Mouse (Mus musculus) spleen, postnatal 36 days (tissue): ENCODE data around the gene Hat1.

Source experiments
- DNase-seq, 2 experiments: peaks; one replicate each; pipeline ENCODE4 v3.0.0; 2022; ENCODE audit warnings: low spot score in 2 of 2, mixed read lengths in 1 of 2

Gene Hat1

DNA sequence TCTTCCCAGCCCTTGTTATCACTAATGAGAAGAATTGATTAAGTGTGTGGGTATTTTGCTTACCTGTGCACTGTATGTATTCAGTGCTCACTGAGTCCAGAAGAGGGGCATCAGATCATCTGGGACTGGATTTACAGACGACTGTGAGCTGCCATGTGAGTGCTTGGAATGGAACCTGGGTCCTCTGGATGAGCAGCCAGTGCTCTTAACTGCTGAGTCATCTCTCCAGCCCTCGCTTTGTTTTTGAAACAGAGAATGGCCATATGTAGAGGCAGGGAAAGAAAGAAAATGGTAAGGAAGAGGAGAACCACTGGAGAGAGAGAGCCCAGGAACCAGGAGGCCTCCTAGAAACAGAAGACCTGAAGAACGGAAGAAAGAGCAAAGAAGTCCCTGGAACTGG lies 73.8 kb downstream of the Hat1 start:
- no peak for DNase-seq

DNA sequence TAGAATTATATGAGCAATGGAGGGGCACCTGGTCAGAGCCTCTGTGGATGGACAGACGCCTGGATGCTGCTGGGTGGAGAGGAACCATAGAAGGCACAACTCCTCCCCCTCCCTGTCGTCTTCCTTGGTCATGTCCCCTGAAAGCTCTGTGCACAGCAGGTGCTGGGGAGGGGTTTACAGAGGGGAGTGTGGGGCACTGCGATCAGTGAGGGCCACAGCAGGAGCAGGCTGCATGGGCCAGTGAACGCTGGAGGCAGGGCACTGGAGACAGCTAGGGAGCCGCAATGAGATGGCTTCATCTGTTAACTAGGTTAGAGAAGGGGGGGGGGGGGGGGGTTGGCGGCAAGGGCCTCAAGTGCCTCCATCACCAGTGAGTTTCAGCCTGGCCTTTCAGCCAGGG lies 77.3 kb downstream of the Hat1 start:
- no peak for DNase-seq

DNA sequence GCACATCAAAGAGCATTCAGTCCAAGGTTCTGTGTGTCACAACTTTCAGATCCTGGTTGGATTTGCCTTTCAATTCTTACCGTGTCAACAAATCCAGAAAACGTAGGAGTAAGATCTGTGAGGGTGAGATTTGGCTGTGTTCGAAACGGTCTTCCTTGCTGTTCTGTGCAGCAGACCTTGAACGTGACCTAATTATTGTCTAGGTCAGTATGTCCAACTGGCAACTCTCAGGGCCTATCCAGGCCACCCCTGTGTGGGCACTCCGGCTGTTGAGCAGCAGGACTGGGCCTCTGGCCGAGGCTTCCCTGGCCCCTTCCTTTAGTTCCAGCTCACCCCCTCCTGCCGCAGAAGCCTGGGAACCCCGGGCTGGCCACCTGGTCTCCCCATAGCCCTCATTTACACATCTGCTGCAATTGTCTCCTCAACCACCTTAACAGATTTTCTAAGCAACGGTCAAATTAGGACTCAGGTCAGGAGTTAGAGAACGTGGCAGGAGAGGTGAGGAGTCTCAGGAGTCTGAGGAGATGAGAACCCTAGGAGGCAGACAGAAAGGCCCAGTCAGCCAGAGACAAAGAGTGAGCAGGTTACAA lies 78.2 kb downstream of the Hat1 start:
- DNase-seq = no peak

- no peak for DNase-seq
These were observed 82.3 kb downstream of the Hat1 start for GRCm38 (mm10) chr2:71471094-71471493.

GRCm38 (mm10) chr2:71473830-71474229 lies 85.1 kb downstream of the Hat1 start:
- no peak for DNase-seq

GRCm38 (mm10) chr2:71474345-71474744 lies 85.6 kb downstream of the Hat1 start:
- no peak for DNase-seq

- no peak for DNase-seq
These were observed 86.6 kb downstream of the Hat1 start for GRCm38 (mm10) chr2:71475311-71475710.

DNA sequence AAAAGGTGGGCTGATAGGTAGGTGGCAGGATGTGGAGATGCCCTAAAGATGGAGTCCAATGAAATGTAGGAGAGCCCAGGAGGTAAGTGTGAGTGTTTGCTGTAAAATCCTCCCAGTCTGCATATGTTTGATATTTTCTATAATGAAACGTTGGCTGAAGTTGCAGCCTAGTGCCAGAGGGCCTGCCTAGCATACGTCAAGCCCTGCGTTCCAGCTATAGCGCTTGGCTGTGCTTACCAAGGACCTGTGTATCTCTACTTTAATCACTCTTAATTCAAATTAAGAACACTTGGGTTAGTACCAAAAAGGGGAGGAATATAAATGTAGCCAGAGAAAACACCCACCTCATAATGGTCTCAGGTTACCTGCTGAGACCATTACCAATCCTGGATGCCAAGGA lies 87.0 kb downstream of the Hat1 start:
- DNase-seq = no peak

GRCm38 (mm10) chr2:71477787-71478186 lies 89.0 kb downstream of the Hat1 start:
- DNase-seq = no peak

DNA sequence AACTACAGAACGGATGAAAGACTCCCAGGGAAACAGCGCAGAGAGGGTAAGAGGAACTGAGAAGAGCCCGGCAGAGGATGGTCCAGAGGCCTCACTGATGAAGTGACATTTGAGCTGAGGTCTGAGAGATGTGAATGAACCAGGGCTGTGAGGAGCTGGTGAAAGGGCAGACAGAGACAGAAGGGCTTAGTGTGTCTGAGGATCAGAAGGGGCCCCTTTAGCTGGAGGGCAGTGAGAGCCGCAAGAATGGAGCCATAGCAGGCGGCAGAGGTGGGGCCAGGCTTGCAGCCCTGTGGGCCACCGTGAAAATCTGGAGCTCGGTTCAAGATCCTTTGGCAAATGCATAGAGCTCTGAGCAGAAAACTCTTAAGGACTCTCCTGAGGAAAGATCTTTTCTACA lies 91.2 kb downstream of the Hat1 start:
- DNase-seq = no peak

- DNase-seq = no peak
These were observed 93.1 kb downstream of the Hat1 start for GRCm38 (mm10) chr2:71481825-71482224.

GRCm38 (mm10) chr2:71483046-71483716 lies 94.4 kb downstream of the Hat1 start:
- DNase-seq = no peak

GRCm38 (mm10) chr2:71483717-71484066 lies 94.9 kb downstream of the Hat1 start:
- no peak for DNase-seq
